Mouse (Mus musculus) thymus, adult 2 months (tissue): ENCODE measurements around the gene Slc12a9. TPM values are rescaled to one million over a fixed set of nuclear protein-coding genes. Genes with fewer than 3 reads are reported as not detected.

Experiments
- DNase-seq: peaks from one replicate; pipeline ENCODE4 v3.0.0; 2021
- H3K27ac ChIP-seq: fragments of 200-500 bp; 2 replicates; pipeline ENCODE4 v1.5.1; 2012; ENCODE audit warnings: low read length, control low read depth; ENCODE audit not compliant: control insufficient read depth, insufficient read depth
- H3K27me3 ChIP-seq: fragments of 200-500 bp; 2 replicates; pipeline ENCODE4 v1.6.1; 2012; ENCODE audit warnings: mild to moderate bottlenecking, low read length, moderate library complexity, mixed read lengths; ENCODE audit not compliant: control insufficient read depth, insufficient read depth
- H3K36me3 ChIP-seq: fragments of 200-500 bp; 2 replicates; pipeline ENCODE4 v1.6.1; 2012; ENCODE audit warnings: mild to moderate bottlenecking, low read length, moderate library complexity; ENCODE audit not compliant: control insufficient read depth, insufficient read depth
- H3K4me1 ChIP-seq: fragments of 200-500 bp; replicated peaks from 2 replicates; pipeline ENCODE4 v1.6.1; 2012; ENCODE audit warnings: low read length; ENCODE audit not compliant: control insufficient read depth, insufficient read depth
- H3K4me3 ChIP-seq: fragments of 200-500 bp; 2 replicates; pipeline ENCODE4 v1.5.1; 2012; ENCODE audit warnings: mild to moderate bottlenecking, low read length, control low read depth, moderate library complexity; ENCODE audit not compliant: control insufficient read depth, insufficient read depth
- CTCF ChIP-seq: fragments of 200-500 bp; IDR thresholded peaks from 2 replicates; pipeline ENCODE4 v1.5.1; 2012; ENCODE audit warnings: mild to moderate bottlenecking, control low read depth, low read length, moderate library complexity, borderline replicate concordance; ENCODE audit not compliant: control insufficient read depth, poor library complexity, insufficient read depth; ENCODE audit errors: extremely low read depth
- POLR2A ChIP-seq: fragments of 200-500 bp; IDR thresholded peaks from 2 replicates; pipeline ENCODE4 v1.6.1; 2012; ENCODE audit warnings: mild to moderate bottlenecking, low read length, control low read depth, moderate library complexity; ENCODE audit not compliant: control insufficient read depth, poor library complexity, insufficient read depth; ENCODE audit errors: extremely low read depth
- WGBS: fragments of 180-500 bp; shearing (Covaris S2); methylation state at CpG from one replicate; pipeline ENCODE4 v1.1.7; 2018; 5-methylcytosine and 5-hydroxymethylcytosine counted together
- polyA plus RNA-seq: library from polyadenylated mRNA; depleted of rRNA; stranded (reverse); fragments of >200 nt; gene quantifications from 2 replicates; pipeline ENCODE4 v1.2.3, GENCODE M21; 2012; rRNA removed

Gene Slc12a9
- polyA plus RNA-seq, 1 experiment, result 39.2 TPM

GRCm38 (mm10) chr5:137264787-137265186 lies 68.6 kb downstream of the Slc12a9 start:
- Histone ChIP-seq H3K27me3 (no peaks in the 10 kb centered on the region), H3K36me3 (no peaks in the 10 kb centered on the region), H3K27ac (no peak overlapping the region), H3K4me3 (no peak overlapping the region), H3K4me1 (peaks cover 18% of the 10 kb centered on the region)
- DNase-seq, result no peak
- TF ChIP-seq POLR2A (no peak), CTCF (no peak)
- WGBS, result 97% methylated on average over 11 of the region's 11 CpGs

Other genes with a start within 250 kb of the Slc12a9 start
- gene Trim56, start 217.4 kb downstream of the Slc12a9 start, polyA plus RNA-seq, result 49.3 and 55.8 TPM in 2 replicates
- gene Muc3, start 184.3 kb downstream of the Slc12a9 start, polyA plus RNA-seq, result 0.52 and 0.86 TPM in 2 replicates
- 8.7 and 14.7 TPM in 2 replicates for gene Muc3a, start 121.2 kb downstream of the Slc12a9 start, polyA plus RNA-seq
- gene Ache, start 46.1 kb downstream of the Slc12a9 start, polyA plus RNA-seq, result 90.2 and 97.1 TPM in 2 replicates
- gene Ufsp1, start 39.0 kb downstream of the Slc12a9 start, polyA plus RNA-seq, result 41.1 and 44.1 TPM in 2 replicates
- gene Srrt, start 25.9 kb downstream of the Slc12a9 start, polyA plus RNA-seq, result 432 and 434 TPM in 2 replicates
- 25.0 and 28.0 TPM in 2 replicates for gene Trip6, start 19.2 kb downstream of the Slc12a9 start, polyA plus RNA-seq
- 9.2 and 10.4 TPM in 2 replicates for gene Ephb4, start 16.5 kb upstream of the Slc12a9 start, polyA plus RNA-seq
- gene Zan, start 143.5 kb upstream of the Slc12a9 start, polyA plus RNA-seq, result 0.24 and 0.36 TPM in 2 replicates
- gene Pop7, start 168.9 kb upstream of the Slc12a9 start, polyA plus RNA-seq, result 65.5 and 68.7 TPM in 2 replicates
- 83.9 and 84.3 TPM in 2 replicates for gene Gigyf1, start 185.0 kb upstream of the Slc12a9 start, polyA plus RNA-seq
- not detected in 2 replicates for gene Epo, start 199.6 kb upstream of the Slc12a9 start, polyA plus RNA-seq
- 1,444 and 1,492 TPM in 2 replicates for gene Gnb2, start 199.9 kb upstream of the Slc12a9 start, polyA plus RNA-seq
- 0.20 TPM in 1 of 2 replicates, not detected in the other for gene Actl6b, start 219.9 kb upstream of the Slc12a9 start, polyA plus RNA-seq
- gene Tfr2, start 236.2 kb upstream of the Slc12a9 start, polyA plus RNA-seq, result 0.49 and 2.4 TPM in 2 replicates